In the genomic region with DNA sequence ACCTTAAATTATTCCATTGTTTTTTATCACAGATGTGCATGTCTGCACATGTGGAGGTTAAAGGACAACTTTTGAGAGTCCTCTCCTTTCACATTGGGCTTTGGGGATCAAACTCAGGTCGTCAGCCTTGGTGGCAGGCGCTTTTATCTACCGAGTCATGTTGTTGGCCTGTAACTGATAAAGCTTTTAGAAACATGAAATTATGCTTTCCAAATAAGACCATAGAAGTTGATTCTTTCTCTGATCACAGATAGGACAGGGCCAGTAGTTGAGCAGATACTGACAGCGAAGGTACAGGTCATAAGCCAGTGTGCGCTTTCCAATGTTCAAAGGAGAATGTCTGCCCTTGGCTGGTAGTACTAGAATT, we compare ENCODE assay signal across 23 mouse cellular contexts. TPM values are rescaled to one million over a fixed set of nuclear protein-coding genes. Genes with fewer than 3 reads are reported as not detected.
DNase-seq lines count a peak whose midpoint lies in the region; ATAC-seq lines count a peak whose summit lies in the region.
"Had no signal": no experiment of that assay in that cellular context is flagged by ENCODE, and none has a peak within 500 bp of the region (broad histone marks: within the 10 kb centered on the region; RNA-seq: fewer than 3 reads in every experiment).

No protein-coding gene starts in this region.

- H3K27me3 ChIP-seq in heart, embryonic 10.5 days (ENCODE audit: insufficient read depth, poor library complexity, severe bottlenecking): no peaks in the 10 kb centered on the region
- H3K27me3 ChIP-seq in heart, embryonic 12.5 days (replicated peaks): no peaks in the 10 kb centered on the region
- no peaks in the 10 kb centered on the region for H3K27me3 ChIP-seq in liver, embryonic 12.5 days (replicated peaks)
- H3K27me3 ChIP-seq in forebrain, embryonic 14.5 days (replicated peaks; ENCODE audit: control insufficient read depth, insufficient read depth, low read length): no peaks in the 10 kb centered on the region
- H3K27me3 ChIP-seq: embryonic facial prominence, embryonic 12.5 days; Patski had no signal

- no peaks in the 10 kb centered on the region for H3K36me3 ChIP-seq in heart, embryonic 10.5 days
- no peaks in the 10 kb centered on the region for H3K36me3 ChIP-seq in heart, embryonic 12.5 days
- H3K36me3 ChIP-seq in liver, embryonic 12.5 days: peaks cover 20% of the 10 kb centered on the region
- no peaks in the 10 kb centered on the region for H3K36me3 ChIP-seq in forebrain, embryonic 14.5 days (ENCODE audit: control insufficient read depth, insufficient read depth, low read length)
- H3K36me3 ChIP-seq: embryonic facial prominence, embryonic 12.5 days had no signal

- H3K27ac ChIP-seq in heart, embryonic 10.5 days: no peak overlapping the region
- H3K27ac ChIP-seq in heart, embryonic 12.5 days (ENCODE audit: poor library complexity, severe bottlenecking): no peak overlapping the region
- peak overlapping the region; percentile 99 for H3K27ac ChIP-seq in liver, embryonic 12.5 days
- no peak overlapping the region for H3K27ac ChIP-seq in forebrain, embryonic 14.5 days (ENCODE audit: low read depth, low read length)
- H3K27ac ChIP-seq: embryonic facial prominence, embryonic 12.5 days; layer of hippocampus, adult 2 months had no signal

- WGBS in heart, embryonic 10.5 days: 75% methylated on average over 5 of the region's 5 CpGs
- 72% methylated on average over 5 of the region's 5 CpGs for WGBS in heart, embryonic 12.5 days
- 19% methylated on average over 5 of the region's 5 CpGs for WGBS in liver, embryonic 12.5 days (ENCODE audit: insufficient replicate concordance)
- WGBS in forebrain, embryonic 14.5 days: 92% methylated on average over 5 of the region's 5 CpGs

- H3K9ac ChIP-seq in heart, embryonic 12.5 days: no peak overlapping the region
- H3K9ac ChIP-seq in liver, embryonic 12.5 days: peak overlapping the region; percentile 75
- H3K9ac ChIP-seq in forebrain, embryonic 14.5 days (ENCODE audit: low read length): no peak overlapping the region
- H3K9ac ChIP-seq: embryonic facial prominence, embryonic 12.5 days had no signal

- no peak overlapping the region for H3K4me3 ChIP-seq in heart, embryonic 10.5 days
- no peak overlapping the region for H3K4me3 ChIP-seq in heart, embryonic 12.5 days
- 0 out of 2 replicates have a peak overlapping the region, but pooled peaks have one; percentile 6 for H3K4me3 ChIP-seq in liver, embryonic 12.5 days
- no peak overlapping the region for H3K4me3 ChIP-seq in forebrain, embryonic 14.5 days (ENCODE audit: low read depth, low read length)
- H3K4me3 ChIP-seq: embryonic facial prominence, embryonic 12.5 days; layer of hippocampus, adult 2 months had no signal

- DNase-seq in heart, embryonic 10.5 days (ENCODE audit: low spot score): peak; percentile 71
- no peak for DNase-seq in embryo, embryonic 11 days
- DNase-seq in right cerebral cortex, postnatal 4 days: no peak
- no peak for DNase-seq in forebrain, embryonic 14.5 days (ENCODE audit: low spot score)
- DNase-seq: adrenal gland, postnatal 36 days; cerebellum, adult 11-12 months; cerebellum, postnatal 10 days; gastrocnemius, postnatal 10 days; heart, adult 18-20 months; kidney, postnatal 25 days; lung, adult 2 months; lung, postnatal 14 days; midbrain, embryonic 14.5 days; retina, postnatal 1 day had no signal

- no peaks in the 10 kb centered on the region for H3K9me3 ChIP-seq in heart, embryonic 10.5 days
- H3K9me3 ChIP-seq in heart, embryonic 12.5 days (replicated peaks): no peaks in the 10 kb centered on the region
- H3K9me3 ChIP-seq in liver, embryonic 12.5 days (replicated peaks): no peaks in the 10 kb centered on the region
- H3K9me3 ChIP-seq in forebrain, embryonic 14.5 days (replicated peaks; ENCODE audit: control insufficient read depth, low read length): no peaks in the 10 kb centered on the region
- H3K9me3 ChIP-seq: embryonic facial prominence, embryonic 12.5 days had no signal

- ATAC-seq in heart, embryonic 12.5 days (ENCODE audit: insufficient number of reproducible peaks, low FRiP score): no peak
- ATAC-seq in erythroblast, adult 5-6 weeks (replicated peaks; ENCODE audit: low FRiP score, poor library complexity, severe bottlenecking): peak; percentile 14
- peak; percentile 53 for ATAC-seq in liver, embryonic 12.5 days
- peak; percentile 44 for ATAC-seq in megakaryocyte progenitor cell, adult 5-6 weeks (replicated peaks; ENCODE audit: poor library complexity)
- ATAC-seq in forebrain, embryonic 14.5 days: no peak
- ATAC-seq: forebrain, embryonic 16.5 days; intestine, postnatal 0 days; Patski had no signal

- no peak overlapping the region for H3K4me2 ChIP-seq in heart, embryonic 12.5 days
- H3K4me2 ChIP-seq in liver, embryonic 12.5 days: peak overlapping the region; percentile 69
- no peak overlapping the region for H3K4me2 ChIP-seq in forebrain, embryonic 14.5 days (ENCODE audit: low read length)
- H3K4me2 ChIP-seq: embryonic facial prominence, embryonic 12.5 days had no signal

- peaks cover 33% of the 10 kb centered on the region; the same call in 1 of the 2 replicates for H3K4me1 ChIP-seq in heart, embryonic 10.5 days
- peaks cover 49% of the 10 kb centered on the region for H3K4me1 ChIP-seq in heart, embryonic 12.5 days (replicated peaks)
- peaks cover 99% of the 10 kb centered on the region for H3K4me1 ChIP-seq in liver, embryonic 12.5 days
- no peaks in the 10 kb centered on the region; the same call in 1 of the 2 replicates for H3K4me1 ChIP-seq in forebrain, embryonic 14.5 days (ENCODE audit: control insufficient read depth, insufficient read depth, low read length)
- H3K4me1 ChIP-seq: embryonic facial prominence, embryonic 12.5 days had no signal

RNA-seq across cellular contexts. Expression of a gene that starts 24.3 kb away (rescaled TPM):
- polyA plus RNA-seq in heart, embryonic 10.5 days (2016; fragmentation: Nextera tagmentation; extraction: Ambion mirVana): 3.9 and 4.8 TPM in 2 replicates
- 5.1 and 6.8 TPM in 2 replicates for polyA plus RNA-seq in heart, embryonic 12.5 days (2016; fragmentation: Nextera tagmentation; extraction: Ambion mirVana)
- total RNA-seq in erythroblast, adult 5-6 weeks (2015; ENCODE audit: low replicate concordance): 338 and 374 TPM in 2 replicates
- 587 and 871 TPM in 2 replicates for total RNA-seq in erythroblast, adult 5-6 weeks (2017; ENCODE audit: low replicate concordance)
- polyA plus RNA-seq in liver, embryonic 12.5 days (2016; fragmentation: Nextera tagmentation; extraction: Ambion mirVana): 13.3 and 14.4 TPM in 2 replicates
- total RNA-seq in megakaryocyte progenitor cell, adult 5-6 weeks (2015): 16.2 and 22.8 TPM in 2 replicates
- 6.5 and 9.2 TPM in 2 replicates for total RNA-seq in megakaryocyte progenitor cell, adult 5-6 weeks (2017)
- 15.8 and 22.0 TPM in 2 replicates for polyA plus RNA-seq in forebrain, embryonic 14.5 days (2014; fragmentation: Nextera tagmentation; extraction: Ambion mirVana)

RNA-seq across cellular contexts. Expression of a gene that starts 40.1 kb away (rescaled TPM):
- 463 and 580 TPM in 2 replicates for polyA plus RNA-seq in heart, embryonic 10.5 days (2016; fragmentation: Nextera tagmentation; extraction: Ambion mirVana)
- polyA plus RNA-seq in heart, embryonic 12.5 days (2016; fragmentation: Nextera tagmentation; extraction: Ambion mirVana): 377 and 402 TPM in 2 replicates
- total RNA-seq in erythroblast, adult 5-6 weeks (2015; ENCODE audit: low replicate concordance): 559 and 902 TPM in 2 replicates
- total RNA-seq in erythroblast, adult 5-6 weeks (2017; ENCODE audit: low replicate concordance): 408 and 598 TPM in 2 replicates
- polyA plus RNA-seq in liver, embryonic 12.5 days (2016; fragmentation: Nextera tagmentation; extraction: Ambion mirVana): 590 and 602 TPM in 2 replicates
- total RNA-seq in megakaryocyte progenitor cell, adult 5-6 weeks (2015): 2,970 and 3,030 TPM in 2 replicates
- total RNA-seq in megakaryocyte progenitor cell, adult 5-6 weeks (2017): 1,387 and 1,567 TPM in 2 replicates
- 455 and 505 TPM in 2 replicates for polyA plus RNA-seq in forebrain, embryonic 14.5 days (2014; fragmentation: Nextera tagmentation; extraction: Ambion mirVana)

RNA-seq across cellular contexts. Expression of a gene that starts 53.2 kb away (rescaled TPM):
- polyA plus RNA-seq in heart, embryonic 10.5 days (2016; fragmentation: Nextera tagmentation; extraction: Ambion mirVana): 27.2 and 27.8 TPM in 2 replicates
- 22.9 and 24.3 TPM in 2 replicates for polyA plus RNA-seq in heart, embryonic 12.5 days (2016; fragmentation: Nextera tagmentation; extraction: Ambion mirVana)
- 8.3 and 8.6 TPM in 2 replicates for total RNA-seq in erythroblast, adult 5-6 weeks (2015; ENCODE audit: low replicate concordance)
- 23.6 and 26.5 TPM in 2 replicates for total RNA-seq in erythroblast, adult 5-6 weeks (2017; ENCODE audit: low replicate concordance)
- polyA plus RNA-seq in liver, embryonic 12.5 days (2016; fragmentation: Nextera tagmentation; extraction: Ambion mirVana): 15.2 and 15.8 TPM in 2 replicates
- 20.8 TPM in 2 replicates for total RNA-seq in megakaryocyte progenitor cell, adult 5-6 weeks (2015)
- 41.5 and 48.1 TPM in 2 replicates for total RNA-seq in megakaryocyte progenitor cell, adult 5-6 weeks (2017)
- 32.1 and 33.8 TPM in 2 replicates for polyA plus RNA-seq in forebrain, embryonic 14.5 days (2014; fragmentation: Nextera tagmentation; extraction: Ambion mirVana)

Comparison
In these comparisons a context has a peak if more than half of its experiments do, and no peak if none do; other contexts are left out.
1. ATAC-seq: peak in erythroblast, adult 5-6 weeks (single experiment), liver, embryonic 12.5 days (single experiment) and megakaryocyte progenitor cell, adult 5-6 weeks (single experiment); none in heart, embryonic 12.5 days (single experiment) and forebrain, embryonic 14.5 days (single experiment).